Mouse (Mus musculus) testis, adult 2 months (tissue): ENCODE data around the gene Cysrt1. TPM values are rescaled to one million over a fixed set of nuclear protein-coding genes. Genes with fewer than 3 reads are reported as not detected.

Source experiments
- H3K27ac ChIP-seq: fragments of 200-500 bp; 2 replicates; pipeline ENCODE4 v1.5.1; 2012; ENCODE audit warnings: low read depth, low read length; ENCODE audit not compliant: control insufficient read depth, insufficient read depth
- H3K27me3 ChIP-seq: fragments of 200-500 bp; 2 replicates; pipeline ENCODE4 v1.6.1; 2012; ENCODE audit warnings: mild to moderate bottlenecking, low read length, moderate library complexity; ENCODE audit not compliant: control insufficient read depth, insufficient read depth
- H3K36me3 ChIP-seq: fragments of 200-500 bp; 2 replicates; pipeline ENCODE4 v1.6.1; 2012; ENCODE audit warnings: mild to moderate bottlenecking, low read length; ENCODE audit not compliant: control insufficient read depth, insufficient read depth
- H3K4me1 ChIP-seq: fragments of 200-500 bp; 2 replicates; pipeline ENCODE4 v1.6.1; 2012; ENCODE audit warnings: low read length; ENCODE audit not compliant: control insufficient read depth, insufficient read depth
- H3K4me3 ChIP-seq: fragments of 200-500 bp; 2 replicates; pipeline ENCODE4 v1.5.1; 2012; ENCODE audit warnings: low read depth, mild to moderate bottlenecking, low read length, moderate library complexity, mixed read lengths; ENCODE audit not compliant: control insufficient read depth
- CTCF ChIP-seq: fragments of 200-500 bp; IDR thresholded peaks from 2 replicates; pipeline ENCODE4 v1.5.1; 2012; ENCODE audit warnings: low read depth, mild to moderate bottlenecking, inconsistent platforms, low read length, moderate library complexity; ENCODE audit not compliant: control insufficient read depth, insufficient read depth, insufficient replicate concordance
- POLR2A ChIP-seq: fragments of 200-500 bp; IDR thresholded peaks from 2 replicates; pipeline ENCODE4 v1.6.1; 2012; ENCODE audit warnings: low read depth, mild to moderate bottlenecking, inconsistent platforms, low read length, moderate library complexity; ENCODE audit not compliant: control insufficient read depth
- polyA plus RNA-seq: library from polyadenylated mRNA; depleted of rRNA; stranded (reverse); fragments of >200 nt; gene quantifications from 2 replicates; pipeline ENCODE4 v1.2.3, GENCODE M21; 2012

Gene Cysrt1
- polyA plus RNA-seq, 1 experiment = 0.31 TPM

DNA sequence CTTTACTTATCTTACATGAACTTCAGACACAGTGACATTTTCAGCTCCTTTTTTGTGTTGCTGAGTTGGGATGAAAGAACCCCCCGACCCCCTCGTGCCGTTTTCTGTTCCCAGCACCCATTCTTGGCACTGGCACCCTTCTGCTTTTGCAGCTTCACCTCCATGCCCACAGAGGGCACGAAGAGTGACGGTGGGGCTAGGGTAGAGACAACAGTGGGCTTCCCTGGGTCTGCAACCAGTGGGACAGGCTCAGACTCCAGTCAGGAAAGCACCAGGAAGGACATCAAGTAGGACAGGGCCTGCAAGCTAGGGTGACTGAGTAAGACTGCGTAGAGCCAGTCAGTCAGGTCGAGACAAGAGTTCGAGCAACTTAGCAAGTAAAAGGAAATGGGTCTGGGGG lies 1.9 kb downstream of the Cysrt1 start:
- Histone ChIP-seq H3K27ac (no peak overlapping the region; the same call in 1 of the 2 replicates), H3K36me3 (no peaks in the 10 kb centered on the region), H3K4me3 (peak overlapping the region; percentile 25), H3K27me3 (no peaks in the 10 kb centered on the region), H3K4me1 (peaks cover 23% of the 10 kb centered on the region)
- TF ChIP-seq CTCF = no peak
- TF ChIP-seq POLR2A = no peak

- Histone ChIP-seq H3K27me3 (no peaks in the 10 kb centered on the region), H3K36me3 (no peaks in the 10 kb centered on the region), H3K27ac (no peak overlapping the region), H3K4me3 (no peak overlapping the region), H3K4me1 (peaks cover 23% of the 10 kb centered on the region)
- no peak for TF ChIP-seq POLR2A
Measured at GRCm38 (mm10) chr2:25239766-25240165, 2.5 kb downstream of the Cysrt1 start.

- no peaks in the 10 kb centered on the region for H3K36me3 ChIP-seq
- TF ChIP-seq POLR2A (no peak), CTCF (no peak)
- H3K4me1 ChIP-seq = peaks cover 23% of the 10 kb centered on the region
- no peak overlapping the region for H3K27ac ChIP-seq
- H3K27me3 ChIP-seq = no peaks in the 10 kb centered on the region
- no peak overlapping the region for H3K4me3 ChIP-seq
Measured at GRCm38 (mm10) chr2:25238106-25238505, 4.1 kb downstream of the Cysrt1 start.

- no peak overlapping the region for H3K27ac ChIP-seq
- TF ChIP-seq CTCF (no peak), POLR2A (no peak)
- H3K4me3 ChIP-seq = no peak overlapping the region
- no peaks in the 10 kb centered on the region for H3K36me3 ChIP-seq
- H3K4me1 ChIP-seq = peaks cover 18% of the 10 kb centered on the region
- no peaks in the 10 kb centered on the region for H3K27me3 ChIP-seq
Measured at GRCm38 (mm10) chr2:25237522-25237921, 4.7 kb downstream of the Cysrt1 start.

DNA sequence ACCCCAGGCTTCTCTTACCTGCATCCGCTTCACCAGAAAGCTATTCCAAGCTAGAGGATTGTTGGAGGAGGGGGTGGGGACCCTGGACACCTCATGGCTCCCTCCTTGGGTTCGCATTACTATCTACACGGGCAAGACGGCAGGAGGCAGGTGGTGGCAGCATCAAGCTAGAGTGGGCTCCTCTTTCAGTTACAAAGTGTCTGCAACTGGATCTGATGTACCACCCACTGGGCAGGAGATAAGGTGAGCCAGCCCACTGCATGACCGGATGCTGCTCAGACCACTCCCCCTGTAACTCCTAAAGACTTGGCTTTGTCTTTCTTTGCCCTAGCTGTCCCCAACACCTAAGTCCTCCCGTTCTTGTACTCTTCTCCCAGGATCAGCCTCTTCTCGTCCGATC lies 5.6 kb downstream of the Cysrt1 start, which contains the start of gene Rnf224:
Gene Rnf224, minus strand, starts transcription at position 174 of the 400 bp plus-strand sequence.
- Histone ChIP-seq H3K27me3 (no peaks in the 10 kb centered on the region), H3K36me3 (no peaks in the 10 kb centered on the region), H3K27ac (no peak within 1 kb of the TSS), H3K4me1 (peaks cover 14% of the 10 kb centered on the region), H3K4me3 (no peak within 1 kb of the TSS)
- TF ChIP-seq POLR2A = no peak
- TF ChIP-seq CTCF = no peak

DNA sequence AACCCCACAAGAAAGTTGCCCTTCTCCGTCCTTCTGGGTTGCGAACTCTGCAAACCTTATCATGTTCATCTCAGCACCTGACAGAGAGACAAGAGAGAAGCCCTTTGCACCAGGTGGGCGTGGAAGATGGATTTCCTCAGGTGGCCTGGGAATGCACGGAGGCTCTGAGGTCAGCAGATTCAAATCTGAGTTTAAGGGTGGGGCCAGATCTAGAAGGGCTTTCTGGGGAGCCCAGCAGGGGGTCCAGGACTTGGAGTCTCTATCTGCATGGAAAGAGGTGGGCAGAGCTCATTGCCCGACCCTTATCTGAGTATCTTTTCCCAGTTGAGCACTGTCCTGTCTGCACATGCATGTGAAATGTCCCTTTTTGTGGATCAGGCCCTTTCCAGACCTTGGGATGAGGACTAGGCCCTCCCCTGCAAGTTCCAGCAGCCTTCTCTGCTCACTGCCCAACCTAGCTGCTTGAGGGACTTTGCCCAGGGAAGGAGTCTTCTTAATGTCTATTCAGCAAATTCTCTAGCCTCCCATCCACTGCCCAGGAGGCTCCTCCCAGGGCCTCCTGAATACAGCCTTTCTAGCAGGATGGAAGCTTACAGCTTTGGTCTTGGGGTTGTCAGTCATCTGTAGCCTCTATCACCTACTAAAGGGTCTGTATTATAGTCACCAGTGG lies 7.6 kb downstream of the Cysrt1 start:
- H3K27me3 ChIP-seq = no peaks in the 10 kb centered on the region
- no peaks in the 10 kb centered on the region for H3K4me1 ChIP-seq
- H3K4me3 ChIP-seq = no peak overlapping the region
- H3K27ac ChIP-seq = no peak overlapping the region
- no peaks in the 10 kb centered on the region for H3K36me3 ChIP-seq
- TF ChIP-seq POLR2A (no peak), CTCF (no peak)

DNA sequence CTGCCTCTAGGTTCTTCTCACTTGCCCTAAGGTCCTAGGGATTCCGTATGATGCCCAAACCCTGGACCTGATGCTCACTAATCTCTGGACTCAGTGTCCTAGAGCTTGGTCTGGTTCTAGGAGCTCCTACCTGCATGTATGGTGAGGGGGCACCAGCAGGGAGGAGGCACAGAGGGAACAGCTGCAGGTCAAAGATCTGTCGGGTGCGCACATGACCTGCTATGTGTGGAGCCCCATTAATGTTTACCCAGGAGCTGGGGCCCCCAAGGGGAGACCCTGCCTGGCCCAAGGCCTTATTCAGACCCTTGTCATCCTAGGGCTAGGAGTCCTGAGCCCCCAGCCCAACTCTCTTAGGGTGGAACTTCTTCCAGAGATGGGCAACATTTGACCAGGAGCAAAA lies 8.2 kb downstream of the Cysrt1 start, which contains the start of gene Slc34a3:
Gene Slc34a3, minus strand, starts transcription at position 315 of the 400 bp plus-strand sequence.
- no peaks in the 10 kb centered on the region for H3K4me1 ChIP-seq
- no peak within 1 kb of the TSS for H3K27ac ChIP-seq
- TF ChIP-seq CTCF = no peak
- no peak for TF ChIP-seq POLR2A
- H3K4me3 ChIP-seq = no peak within 1 kb of the TSS
- no peaks in the 10 kb centered on the region for H3K27me3 ChIP-seq
- no peaks in the 10 kb centered on the region for H3K36me3 ChIP-seq
